Mouse (Mus musculus): ENCODE measurements at regions not wholly inside any gene's neighbourhood (a gene's known extent, or its start where the extent isn't known, plus 50 kb on each side); places are given as distances from the start of the nearest gene placed in this dataset.
"Not testable (repeated sequence)": the region's sequence is repeated elsewhere in the genome, so short reads cannot be mapped to it uniquely, and the experiment has no call there.

- H3K9ac ChIP-seq (ENCODE audit: low read length); DNase-seq (ENCODE audit: low spot score); H3K36me3 ChIP-seq (ENCODE audit: control insufficient read depth, insufficient read depth, low read length); H3K4me3 ChIP-seq (ENCODE audit: low read depth, low read length); H3K4me2 ChIP-seq (ENCODE audit: low read depth); H3K9me3 ChIP-seq (ENCODE audit: control insufficient read depth, low read length); H3K27ac ChIP-seq (ENCODE audit: low read depth, low read length); H3K4me1 ChIP-seq (ENCODE audit: control insufficient read depth, insufficient read depth, low read length); H3K27me3 ChIP-seq (ENCODE audit: control insufficient read depth, insufficient read depth, low read length): not testable (repeated sequence)
- WGBS, result 43% methylated on average over 4 of the region's 4 CpGs
- ATAC-seq (ENCODE audit: insufficient read depth, low FRiP score, low TSS enrichment), result peak; percentile 39; the same call in 1 of the 2 replicates
Observed at GRCm38 (mm10) chr10:22460386-22460785, 100.0 kb downstream of the Raet1d start.

GRCm38 (mm10) chr10:22460818-22461479 lies 100.6 kb downstream of the Raet1d start:
- H3K4me2 ChIP-seq (ENCODE audit: low read depth); H3K4me3 ChIP-seq (ENCODE audit: low read depth, low read length); H3K27ac ChIP-seq (ENCODE audit: low read depth, low read length): not testable (repeated sequence)

GRCm38 (mm10) chr10:22461480-22462050 lies 101.2 kb downstream of the Raet1d start:
- not testable (repeated sequence) for H3K4me2 ChIP-seq (ENCODE audit: low read depth); H3K4me1 ChIP-seq (ENCODE audit: control insufficient read depth, insufficient read depth, low read length); H3K27ac ChIP-seq (ENCODE audit: low read depth, low read length); H3K4me3 ChIP-seq (ENCODE audit: low read depth, low read length); H3K9me3 ChIP-seq (ENCODE audit: control insufficient read depth, low read length); H3K36me3 ChIP-seq (ENCODE audit: control insufficient read depth, insufficient read depth, low read length); H3K9ac ChIP-seq (ENCODE audit: low read length); H3K27me3 ChIP-seq (ENCODE audit: control insufficient read depth, insufficient read depth, low read length)
- ATAC-seq (ENCODE audit: insufficient read depth, low FRiP score, low TSS enrichment) (peak; percentile 89), DNase-seq (ENCODE audit: low spot score) (peak; percentile 24)
- WGBS, result 32% methylated on average over 4 of the region's 4 CpGs

More at GRCm38 (mm10) chr10:22460818-22461479, 100.6 kb downstream of the Raet1d start:
- DNase-seq (ENCODE audit: low spot score) (peak; percentile 61), ATAC-seq (ENCODE audit: insufficient read depth, low FRiP score, low TSS enrichment) (peak; percentile 82)
- H3K36me3 ChIP-seq (ENCODE audit: control insufficient read depth, insufficient read depth, low read length); H3K4me1 ChIP-seq (ENCODE audit: control insufficient read depth, insufficient read depth, low read length); H3K9me3 ChIP-seq (ENCODE audit: control insufficient read depth, low read length); H3K27me3 ChIP-seq (ENCODE audit: control insufficient read depth, insufficient read depth, low read length); H3K9ac ChIP-seq (ENCODE audit: low read length): not testable (repeated sequence)
- 22% methylated on average over 7 of the region's 7 CpGs for WGBS

GRCm38 (mm10) chr10:22471722-22472330 lies 111.5 kb downstream of the Raet1d start:
- not testable (repeated sequence) for DNase-seq (ENCODE audit: low spot score); H3K27me3 ChIP-seq (ENCODE audit: control insufficient read depth, insufficient read depth, low read length); H3K4me2 ChIP-seq (ENCODE audit: low read depth); H3K9me3 ChIP-seq (ENCODE audit: control insufficient read depth, low read length); H3K9ac ChIP-seq (ENCODE audit: low read length); H3K36me3 ChIP-seq (ENCODE audit: control insufficient read depth, insufficient read depth, low read length); H3K4me1 ChIP-seq (ENCODE audit: control insufficient read depth, insufficient read depth, low read length); H3K4me3 ChIP-seq (ENCODE audit: low read depth, low read length); H3K27ac ChIP-seq (ENCODE audit: low read depth, low read length); ATAC-seq (ENCODE audit: insufficient read depth, low FRiP score, low TSS enrichment)
- WGBS, result 94% methylated on average over 6 of the region's 6 CpGs

- H3K4me2 ChIP-seq (ENCODE audit: low read depth); H3K9me3 ChIP-seq (ENCODE audit: control insufficient read depth, low read length); H3K27me3 ChIP-seq (ENCODE audit: control insufficient read depth, insufficient read depth, low read length); H3K9ac ChIP-seq (ENCODE audit: low read length); H3K4me1 ChIP-seq (ENCODE audit: control insufficient read depth, insufficient read depth, low read length); H3K36me3 ChIP-seq (ENCODE audit: control insufficient read depth, insufficient read depth, low read length); H3K4me3 ChIP-seq (ENCODE audit: low read depth, low read length); H3K27ac ChIP-seq (ENCODE audit: low read depth, low read length): not testable (repeated sequence)
- peak; percentile 68; the same call in 1 of the 2 replicates for ATAC-seq (ENCODE audit: insufficient read depth, low FRiP score, low TSS enrichment)
- peak; percentile 71 for DNase-seq (ENCODE audit: low spot score)
- WGBS, result 7% methylated on average over 4 of the region's 4 CpGs
Observed at GRCm38 (mm10) chr10:22479860-22480259, 119.5 kb downstream of the Raet1d start.

- DNase-seq (ENCODE audit: low spot score); ATAC-seq (ENCODE audit: insufficient read depth, low FRiP score, low TSS enrichment); H3K27me3 ChIP-seq (ENCODE audit: control insufficient read depth, insufficient read depth, low read length); H3K4me2 ChIP-seq (ENCODE audit: low read depth); H3K4me1 ChIP-seq (ENCODE audit: control insufficient read depth, insufficient read depth, low read length); H3K4me3 ChIP-seq (ENCODE audit: low read depth, low read length); H3K9me3 ChIP-seq (ENCODE audit: control insufficient read depth, low read length); H3K9ac ChIP-seq (ENCODE audit: low read length); H3K36me3 ChIP-seq (ENCODE audit: control insufficient read depth, insufficient read depth, low read length); H3K27ac ChIP-seq (ENCODE audit: low read depth, low read length): not testable (repeated sequence)
- 75% methylated on average over 5 of the region's 5 CpGs for WGBS
Observed at GRCm38 (mm10) chr10:22487071-22487470, 126.7 kb downstream of the Raet1d start.

GRCm38 (mm10) chr10:22491806-22492347 lies 131.5 kb downstream of the Raet1d start:
- H3K4me2 ChIP-seq (ENCODE audit: low read depth); H3K9me3 ChIP-seq (ENCODE audit: control insufficient read depth, low read length); H3K36me3 ChIP-seq (ENCODE audit: control insufficient read depth, insufficient read depth, low read length); H3K9ac ChIP-seq (ENCODE audit: low read length); H3K4me1 ChIP-seq (ENCODE audit: control insufficient read depth, insufficient read depth, low read length); DNase-seq (ENCODE audit: low spot score); H3K4me3 ChIP-seq (ENCODE audit: low read depth, low read length); H3K27me3 ChIP-seq (ENCODE audit: control insufficient read depth, insufficient read depth, low read length); H3K27ac ChIP-seq (ENCODE audit: low read depth, low read length); ATAC-seq (ENCODE audit: insufficient read depth, low FRiP score, low TSS enrichment): not testable (repeated sequence)
- 85% methylated on average over 9 of the region's 11 CpGs for WGBS

GRCm38 (mm10) chr10:22495975-22496496 lies 135.7 kb downstream of the Raet1d start:
- Histone ChIP-seq H3K9ac (ENCODE audit: low read length) (no peak overlapping the region), H3K27me3 (ENCODE audit: control insufficient read depth, insufficient read depth, low read length) (no peaks in the 10 kb centered on the region), H3K36me3 (ENCODE audit: control insufficient read depth, insufficient read depth, low read length) (no peaks in the 10 kb centered on the region), H3K4me2 (ENCODE audit: low read depth) (no peak overlapping the region), H3K9me3 (ENCODE audit: control insufficient read depth, low read length) (no peaks in the 10 kb centered on the region), H3K4me1 (ENCODE audit: control insufficient read depth, insufficient read depth, low read length) (no peaks in the 10 kb centered on the region), H3K4me3 (ENCODE audit: low read depth, low read length) (no peak overlapping the region), H3K27ac (ENCODE audit: low read depth, low read length) (no peak overlapping the region)
- no peak for ATAC-seq (ENCODE audit: insufficient read depth, low FRiP score, low TSS enrichment)
- WGBS, result 66% methylated on average over 4 of the region's 4 CpGs
- DNase-seq (ENCODE audit: low spot score), result no peak
